Mouse (Mus musculus) kidney, embryonic 14.5 days (tissue): ENCODE data around the gene Nrap. TPM values are rescaled to one million over a fixed set of nuclear protein-coding genes. Genes with fewer than 3 reads are reported as not detected.
A peak's percentile ranks its signal among the peaks of the same experiment; 100 is the strongest.

Experiments
- ATAC-seq: fragments of 200-750 bp; cut with Nextera tagmentation; 2 replicates; pipeline ENCODE4 v1.8.0; 2017; ENCODE audit warnings: moderate number of reproducible peaks, mild to moderate bottlenecking, moderate TSS enrichment, moderate library complexity; ENCODE audit not compliant: low FRiP score, low TSS enrichment
- H3K27ac ChIP-seq: fragments of 300-500 bp; sonication (generic); 2 replicates; pipeline ENCODE4 v1.5.1; 2014; ENCODE audit warnings: low read depth, mild to moderate bottlenecking, low read length, moderate library complexity, mixed read lengths
- H3K27me3 ChIP-seq: fragments of 300-500 bp; sonication (generic); 2 replicates; pipeline ENCODE4 v1.6.1; 2014; ENCODE audit warnings: mild to moderate bottlenecking, low read length; ENCODE audit not compliant: control insufficient read depth, insufficient read depth
- H3K36me3 ChIP-seq: fragments of 300-500 bp; sonication (generic); 2 replicates; pipeline ENCODE4 v1.6.1; 2014; ENCODE audit warnings: low read length, mixed read lengths; ENCODE audit not compliant: control insufficient read depth, insufficient read depth
- H3K4me1 ChIP-seq: fragments of 300-500 bp; sonication (generic); 2 replicates; pipeline ENCODE4 v1.6.1; 2014; ENCODE audit warnings: low read length, mixed read lengths; ENCODE audit not compliant: control insufficient read depth, insufficient read depth
- H3K4me2 ChIP-seq: fragments of 300-500 bp; sonication (generic); replicated peaks from 2 replicates; pipeline ENCODE4 v1.6.1; 2014; ENCODE audit warnings: low read depth, mild to moderate bottlenecking, low read length
- H3K4me3 ChIP-seq: fragments of 300-500 bp; sonication (generic); 2 replicates; pipeline ENCODE4 v1.5.1; 2014; ENCODE audit warnings: mild to moderate bottlenecking, low read length
- H3K9ac ChIP-seq: fragments of 300-500 bp; sonication (generic); 2 replicates; pipeline ENCODE4 v1.6.1; 2014; ENCODE audit warnings: low read depth, mild to moderate bottlenecking, low read length, moderate library complexity
- H3K9me3 ChIP-seq: fragments of 300-500 bp; sonication (generic); 2 replicates; pipeline ENCODE4 v1.6.1; 2016; ENCODE audit warnings: low read length; ENCODE audit not compliant: control insufficient read depth
- WGBS: fragments of 180-500 bp; shearing (Covaris S2); extraction: QIAGEN DNeasy Blood & Tissue Kit; methylation state at CpG from one replicate; pipeline ENCODE4 v1.1.7; 2014; 5-methylcytosine and 5-hydroxymethylcytosine counted together
- polyA plus RNA-seq: library from polyadenylated mRNA; unstranded; fragments of >200 nt; fragmentation: Nextera tagmentation; extraction: Ambion mirVana; gene quantifications from 2 replicates; pipeline ENCODE4 v1.2.1, GENCODE M21; 2014

The Nrap gene
- polyA plus RNA-seq, 1 experiment from 2014 or later, result 0.19 TPM

DNA sequence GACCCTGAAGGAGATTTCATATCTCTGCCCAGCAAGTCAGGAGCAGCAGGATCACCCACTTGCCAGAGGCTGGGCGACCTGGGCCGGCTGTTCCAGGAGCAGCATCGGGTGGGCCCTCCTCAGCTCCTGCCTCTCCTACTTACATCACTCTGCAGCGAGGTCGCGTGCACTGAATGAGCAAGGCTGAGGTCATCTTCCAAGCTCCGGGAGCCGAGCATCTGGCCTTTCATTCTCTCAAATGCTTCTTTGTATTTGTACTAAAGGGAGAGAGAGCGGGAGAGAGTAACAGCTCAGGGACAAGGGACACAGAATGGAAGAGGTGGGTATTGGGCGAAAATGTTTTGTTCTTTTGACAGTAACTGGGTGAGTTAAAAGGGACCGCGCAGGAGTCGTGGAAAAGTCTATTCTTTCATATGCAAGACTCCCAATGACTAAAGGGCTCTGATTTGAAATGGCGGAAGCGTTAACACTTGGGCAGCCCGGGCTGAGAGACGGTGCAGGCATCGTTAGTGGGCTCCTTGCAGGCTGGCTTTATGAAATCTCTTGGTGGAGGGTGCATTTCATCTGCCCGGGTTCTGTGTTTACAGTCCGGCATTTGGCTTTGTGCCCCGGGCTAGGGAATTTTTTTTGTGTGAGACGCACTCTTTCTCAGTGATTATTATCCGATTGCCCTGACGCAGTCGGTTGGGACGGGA lies 45.8 kb downstream of the Nrap start:
- 78% methylated on average over 26 of the region's 26 CpGs for whole genome bisulfite sequencing

GRCm38 (mm10) chr19:56342006-56342405 lies 47.8 kb downstream of the Nrap start:
- 87% methylated on average over 8 of the region's 8 CpGs for WGBS
- no peak for ATAC-seq
- no peaks in the 10 kb centered on the region for H3K36me3 ChIP-seq
- no peak overlapping the region for H3K4me2 ChIP-seq
- no peaks in the 10 kb centered on the region for H3K9me3 ChIP-seq
- peaks cover 3% of the 10 kb centered on the region; the same call in 1 of the 2 replicates for H3K4me1 ChIP-seq
- no peak overlapping the region for H3K27ac ChIP-seq
- H3K4me3 ChIP-seq, result no peak overlapping the region
- no peaks in the 10 kb centered on the region for H3K27me3 ChIP-seq
- H3K9ac ChIP-seq, result no peak overlapping the region

More for the DNA sequence above, 45.8 kb downstream of the Nrap start:
- H3K36me3 ChIP-seq, result no peaks in the 10 kb centered on the region
- ATAC-seq, result no peak
- no peak overlapping the region for H3K4me2 ChIP-seq
- H3K27ac ChIP-seq, result no peak overlapping the region
- H3K27me3 ChIP-seq, result no peaks in the 10 kb centered on the region
- no peak overlapping the region for H3K9ac ChIP-seq
- no peaks in the 10 kb centered on the region for H3K9me3 ChIP-seq
- H3K4me1 ChIP-seq, result peaks cover 3% of the 10 kb centered on the region; the same call in 1 of the 2 replicates
- H3K4me3 ChIP-seq, result no peak overlapping the region

GRCm38 (mm10) chr19:56336826-56337225 lies 53.0 kb downstream of the Nrap start:
- Histone ChIP-seq H3K27ac (no peak overlapping the region), H3K36me3 (no peaks in the 10 kb centered on the region), H3K4me3 (no peak overlapping the region), H3K9me3 (no peaks in the 10 kb centered on the region), H3K4me2 (no peak overlapping the region), H3K27me3 (no peaks in the 10 kb centered on the region), H3K4me1 (no peaks in the 10 kb centered on the region), H3K9ac (no peak overlapping the region)
- no peak for ATAC-seq
- 47% methylated on average over 12 of the region's 12 CpGs for WGBS

DNA sequence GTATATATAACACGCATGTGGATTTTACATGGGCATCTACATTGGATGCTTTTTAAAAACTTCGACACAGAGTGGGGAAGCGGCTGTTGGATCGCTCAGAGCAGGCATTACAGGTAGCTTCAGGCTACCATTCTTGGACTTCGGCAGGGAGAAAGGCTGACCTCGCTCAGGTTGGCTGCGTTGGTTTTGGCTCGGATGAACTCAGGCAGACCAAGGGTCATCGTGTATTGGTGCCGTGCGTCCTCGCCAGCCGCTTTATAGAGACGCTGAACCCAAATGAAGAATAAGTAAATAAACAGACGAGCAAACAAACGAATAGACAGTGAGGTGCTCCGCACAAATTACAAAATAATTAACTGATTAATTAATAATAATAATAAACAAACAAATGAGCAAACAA lies 53.5 kb downstream of the Nrap start:
- Histone ChIP-seq H3K4me2 (no peak overlapping the region), H3K27ac (no peak overlapping the region), H3K4me3 (no peak overlapping the region), H3K9me3 (no peaks in the 10 kb centered on the region), H3K36me3 (no peaks in the 10 kb centered on the region), H3K9ac (no peak overlapping the region), H3K4me1 (no peaks in the 10 kb centered on the region), H3K27me3 (no peaks in the 10 kb centered on the region)
- WGBS, result 91% methylated on average over 17 of the region's 17 CpGs
- ATAC-seq, result no peak

- Histone ChIP-seq H3K4me2 (peak overlapping the region; percentile 25; the same call in 1 of the 2 replicates), H3K4me1 (peaks cover 9% of the 10 kb centered on the region)
- ATAC-seq, result no peak
Measured at GRCm38 (mm10) chr19:56326243-56326855, 63.5 kb downstream of the Nrap start.

DNA sequence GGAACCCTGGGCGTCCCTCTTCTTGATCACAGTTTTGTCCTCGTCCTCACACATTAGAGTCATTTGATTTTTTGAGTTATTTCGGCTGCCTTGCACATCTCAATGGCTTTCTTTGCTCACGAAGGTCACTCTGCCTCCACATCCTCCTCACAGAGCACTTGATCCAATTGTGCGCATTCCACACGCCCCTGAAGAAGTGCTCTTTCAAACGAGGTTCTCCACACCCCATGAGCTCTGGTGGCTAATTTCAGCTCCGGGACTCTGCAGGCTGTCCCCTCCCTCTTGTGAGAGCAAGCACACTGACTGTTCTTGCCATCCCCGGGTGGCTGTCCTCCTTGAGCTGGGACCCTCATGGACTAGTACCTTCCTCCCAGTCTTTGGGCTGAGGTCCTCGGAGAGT lies 64.2 kb downstream of the Nrap start:
- WGBS, result 49% methylated on average over 10 of the region's 10 CpGs
- H3K9ac ChIP-seq, result no peak overlapping the region
- peak overlapping the region; percentile 25; the same call in 1 of the 2 replicates for H3K4me2 ChIP-seq
- no peak for ATAC-seq
- no peaks in the 10 kb centered on the region for H3K36me3 ChIP-seq
- no peak overlapping the region for H3K27ac ChIP-seq
- no peaks in the 10 kb centered on the region for H3K27me3 ChIP-seq
- no peaks in the 10 kb centered on the region for H3K9me3 ChIP-seq
- H3K4me1 ChIP-seq, result peaks cover 12% of the 10 kb centered on the region
- H3K4me3 ChIP-seq, result no peak overlapping the region

More at GRCm38 (mm10) chr19:56326243-56326855, 63.5 kb downstream of the Nrap start:
- Histone ChIP-seq H3K36me3 (no peaks in the 10 kb centered on the region), H3K9me3 (no peaks in the 10 kb centered on the region), H3K27me3 (no peaks in the 10 kb centered on the region), H3K27ac (no peak overlapping the region), H3K4me3 (no peak overlapping the region), H3K9ac (no peak overlapping the region)
- WGBS, result 50% methylated on average over 21 of the region's 21 CpGs

- peaks cover 19% of the 10 kb centered on the region for H3K4me1 ChIP-seq
- H3K27ac ChIP-seq, result no peak overlapping the region
- no peaks in the 10 kb centered on the region for H3K9me3 ChIP-seq
- no peaks in the 10 kb centered on the region for H3K27me3 ChIP-seq
- 69% methylated on average over 12 of the region's 12 CpGs for whole genome bisulfite sequencing
- no peak overlapping the region for H3K4me2 ChIP-seq
- no peaks in the 10 kb centered on the region for H3K36me3 ChIP-seq
- no peak overlapping the region for H3K4me3 ChIP-seq
- no peak overlapping the region for H3K9ac ChIP-seq
- ATAC-seq, result peak; percentile 16; the same call in 1 of the 2 replicates
Measured at GRCm38 (mm10) chr19:56321303-56321920, 68.4 kb downstream of the Nrap start.

- peak overlapping the region; percentile 59; the same call in 1 of the 2 replicates for H3K27ac ChIP-seq
- ATAC-seq, result peak; percentile 7; the same call in 1 of the 2 replicates
Measured at GRCm38 (mm10) chr19:56320186-56320860, 69.5 kb downstream of the Nrap start.

More at GRCm38 (mm10) chr19:56320186-56320860, 69.5 kb downstream of the Nrap start:
- H3K4me2 ChIP-seq, result peak overlapping the region; percentile 36
- H3K9me3 ChIP-seq, result no peaks in the 10 kb centered on the region
- no peaks in the 10 kb centered on the region for H3K36me3 ChIP-seq
- H3K27me3 ChIP-seq, result no peaks in the 10 kb centered on the region
- WGBS, result 6% methylated on average over 26 of the region's 26 CpGs
- peak overlapping the region; percentile 23; the same call in 1 of the 2 replicates for H3K9ac ChIP-seq
- H3K4me3 ChIP-seq, result peak overlapping the region; percentile 12; the same call in 1 of the 2 replicates
- H3K4me1 ChIP-seq, result peaks cover 11% of the 10 kb centered on the region
